Mouse (Mus musculus) bone marrow macrophage, adult 2 months (primary cell): ENCODE data around the gene H2afj. TPM values are rescaled to one million over a fixed set of nuclear protein-coding genes. Genes with fewer than 3 reads are reported as not detected.

ENCODE experiments used
- H3K27ac ChIP-seq: 2 replicates; pipeline ENCODE4 v1.5.1; 2012; ENCODE audit warnings: low read depth, low read length; ENCODE audit not compliant: insufficient read depth
- H3K4me1 ChIP-seq: 2 replicates; pipeline ENCODE4 v1.6.1; 2012; ENCODE audit warnings: low read length; ENCODE audit not compliant: control insufficient read depth, insufficient read depth
- H3K4me3 ChIP-seq: 2 replicates; pipeline ENCODE4 v1.5.1; 2012; ENCODE audit warnings: mild to moderate bottlenecking, low read length, moderate library complexity; ENCODE audit not compliant: insufficient read depth
- CTCF ChIP-seq: IDR thresholded peaks from 2 replicates; pipeline ENCODE4 v1.5.1; 2012; ENCODE audit warnings: low read depth, mild to moderate bottlenecking, low read length, moderate library complexity
- POLR2A ChIP-seq: IDR thresholded peaks from 2 replicates; pipeline ENCODE4 v1.6.1; 2012; ENCODE audit warnings: mild to moderate bottlenecking, low read depth, low read length, borderline replicate concordance
- polyA plus RNA-seq: library from polyadenylated mRNA; stranded (reverse); fragments of >200 nt; gene quantifications from 2 replicates; pipeline ENCODE4 v1.2.4, GENCODE M21; 2012; ENCODE audit not compliant: missing spikeins, insufficient read depth, insufficient read length

The H2afj gene
- polyA plus RNA-seq, 1 experiment: 58.1 TPM

DNA sequence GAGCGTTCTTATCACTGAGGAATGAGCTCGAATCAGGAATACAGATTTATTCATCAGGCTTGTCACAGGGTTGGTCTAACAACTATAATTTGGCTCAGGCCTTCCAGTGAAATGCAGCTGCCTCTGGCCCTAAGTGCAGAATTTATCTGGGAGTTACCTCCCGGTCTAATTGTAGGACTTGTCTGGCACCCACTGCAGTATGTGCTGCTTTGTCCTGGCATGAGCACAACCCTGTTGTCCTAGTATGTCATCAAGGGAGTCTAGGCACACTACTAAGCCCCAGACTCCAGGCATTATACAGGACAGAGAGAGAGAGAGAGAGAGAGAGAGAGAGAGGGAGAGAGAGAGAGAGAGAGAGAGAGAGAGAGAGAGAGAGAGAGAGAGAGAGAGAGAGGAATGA, 29.3 kb downstream of the H2afj start:
- Histone ChIP-seq H3K4me1 (peaks cover 18% of the 10 kb centered on the region), H3K4me3 (no peak overlapping the region), H3K27ac (no peak overlapping the region)
- TF ChIP-seq POLR2A: no peak
- no peak for TF ChIP-seq CTCF

DNA sequence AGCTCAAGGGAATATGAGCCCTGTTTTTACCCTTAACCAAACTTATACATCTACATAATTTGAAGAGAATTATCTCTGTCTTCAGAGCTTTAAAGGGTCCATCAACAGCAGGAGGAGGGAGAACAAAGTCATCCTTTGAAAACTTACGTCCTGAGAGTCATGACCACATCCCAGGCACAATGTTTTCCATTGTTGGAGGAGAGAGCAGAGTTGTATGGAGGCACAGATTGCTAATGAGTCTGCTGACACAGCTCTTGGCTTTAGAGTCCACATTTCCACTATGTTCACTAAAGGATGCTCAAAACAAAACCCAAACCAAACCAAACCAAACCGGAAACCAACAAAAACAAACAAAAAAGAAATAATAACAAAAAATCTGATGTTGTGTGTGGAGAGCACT, 36.9 kb downstream of the H2afj start:
- no peak for TF ChIP-seq POLR2A
- TF ChIP-seq CTCF: no peak
- H3K4me3 ChIP-seq: no peak overlapping the region
- no peaks in the 10 kb centered on the region for H3K4me1 ChIP-seq
- H3K27ac ChIP-seq: no peak overlapping the region

DNA sequence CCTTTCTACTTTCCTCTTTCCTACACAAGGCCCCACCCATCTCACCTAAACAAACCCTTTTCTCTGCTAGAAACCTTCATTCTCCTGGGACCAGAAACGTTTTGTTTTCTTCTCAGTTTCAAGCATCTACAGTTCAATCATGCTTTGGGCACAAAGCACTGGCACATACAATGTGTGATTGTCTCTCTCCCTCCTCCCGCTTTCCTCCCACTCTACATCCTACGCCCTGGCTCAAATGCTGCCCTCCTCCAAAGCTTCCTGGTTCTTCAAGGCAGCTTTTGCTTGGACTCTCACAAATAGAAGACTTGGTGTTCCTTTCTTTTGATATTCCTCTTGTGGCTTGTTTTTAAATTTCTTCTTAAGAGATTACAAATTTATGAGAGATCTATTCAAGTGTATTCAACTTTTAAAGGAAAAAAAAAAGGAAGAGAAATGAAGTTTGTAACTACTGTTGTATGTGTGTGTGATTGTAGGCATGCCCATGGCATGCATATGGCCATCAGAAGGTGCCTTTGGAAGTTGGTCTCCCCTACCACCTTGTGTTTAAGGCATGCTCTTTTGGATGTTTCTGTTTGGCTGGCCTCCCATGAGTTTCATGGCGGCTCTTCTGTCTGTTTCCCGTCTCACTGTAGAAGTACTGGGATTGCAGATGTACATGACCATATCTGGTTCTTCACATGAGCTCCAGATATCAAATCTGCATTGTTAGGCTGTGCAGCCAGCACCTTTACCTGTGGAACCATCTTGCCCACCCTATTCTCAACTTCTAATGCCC, 37.8 kb downstream of the H2afj start:
- TF ChIP-seq CTCF (no peak), POLR2A (no peak)
- H3K4me1 ChIP-seq: no peaks in the 10 kb centered on the region
- no peak overlapping the region for H3K27ac ChIP-seq
- no peak overlapping the region for H3K4me3 ChIP-seq

DNA sequence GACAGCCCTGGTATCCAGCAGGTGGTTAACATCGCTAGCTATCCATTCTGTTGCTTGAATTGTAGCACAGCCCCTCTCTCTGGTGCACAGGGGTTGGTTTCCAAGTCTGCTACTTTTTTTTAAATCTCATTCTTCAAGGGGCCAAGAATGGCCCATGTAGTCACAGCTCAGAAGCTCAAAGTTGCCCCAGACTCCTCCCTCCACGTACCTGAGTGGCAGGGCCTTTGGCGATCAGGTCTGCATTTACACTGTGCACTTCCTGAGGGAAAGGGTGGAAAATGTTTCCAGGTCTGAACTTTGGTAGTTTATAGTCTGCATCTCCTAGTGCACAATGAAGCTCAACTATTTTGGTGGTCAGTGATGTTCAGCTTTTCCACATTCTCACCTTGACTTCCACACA, 39.2 kb downstream of the H2afj start:
- Histone ChIP-seq H3K27ac (no peak overlapping the region), H3K4me3 (no peak overlapping the region), H3K4me1 (no peaks in the 10 kb centered on the region)
- TF ChIP-seq POLR2A (no peak), CTCF (no peak)

DNA sequence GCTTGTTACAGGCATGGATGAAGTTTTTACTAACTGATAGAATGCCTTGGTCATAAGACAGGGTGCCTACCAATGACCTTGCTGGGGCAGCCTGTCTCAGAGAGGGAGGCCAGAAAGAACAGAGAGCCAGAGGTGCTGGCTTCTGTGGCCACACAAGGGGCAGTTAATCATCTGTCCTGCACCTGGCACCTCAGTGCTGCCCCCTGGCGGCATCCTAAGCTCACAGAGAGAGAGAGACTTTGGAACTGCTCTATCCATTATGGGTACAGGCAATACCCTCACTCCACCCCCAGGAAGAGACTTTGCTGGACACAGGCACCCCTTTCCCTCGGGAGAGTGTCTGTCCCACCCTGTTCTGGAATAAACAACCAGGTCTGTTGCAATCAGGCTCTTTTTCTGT, 39.7 kb downstream of the H2afj start:
- H3K4me1 ChIP-seq: no peaks in the 10 kb centered on the region
- H3K4me3 ChIP-seq: no peak overlapping the region
- no peak overlapping the region for H3K27ac ChIP-seq
- peak; percentile 90 for TF ChIP-seq CTCF
- no peak for TF ChIP-seq POLR2A

DNA sequence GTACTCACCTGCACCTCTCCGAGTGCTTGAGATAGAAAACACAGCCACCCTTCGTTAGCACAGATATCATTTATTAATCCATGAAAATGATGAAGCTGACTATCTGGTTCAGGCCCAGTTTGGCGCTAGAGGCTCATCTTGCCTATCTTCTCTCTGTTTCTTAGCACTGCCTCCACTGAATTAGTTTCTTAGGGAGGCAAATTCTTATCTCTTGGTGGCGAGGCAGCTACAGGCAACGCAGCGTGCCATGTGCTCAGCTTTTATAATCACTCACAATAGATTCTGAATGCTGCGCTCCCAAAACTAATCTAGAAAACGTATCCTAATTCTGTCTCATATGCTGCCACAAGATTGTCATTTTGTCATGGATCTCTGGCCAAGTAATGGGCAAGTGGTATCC, 40.4 kb downstream of the H2afj start:
- H3K4me3 ChIP-seq: no peak overlapping the region
- no peaks in the 10 kb centered on the region for H3K4me1 ChIP-seq
- no peak overlapping the region for H3K27ac ChIP-seq
- TF ChIP-seq CTCF (no peak), POLR2A (no peak)

DNA sequence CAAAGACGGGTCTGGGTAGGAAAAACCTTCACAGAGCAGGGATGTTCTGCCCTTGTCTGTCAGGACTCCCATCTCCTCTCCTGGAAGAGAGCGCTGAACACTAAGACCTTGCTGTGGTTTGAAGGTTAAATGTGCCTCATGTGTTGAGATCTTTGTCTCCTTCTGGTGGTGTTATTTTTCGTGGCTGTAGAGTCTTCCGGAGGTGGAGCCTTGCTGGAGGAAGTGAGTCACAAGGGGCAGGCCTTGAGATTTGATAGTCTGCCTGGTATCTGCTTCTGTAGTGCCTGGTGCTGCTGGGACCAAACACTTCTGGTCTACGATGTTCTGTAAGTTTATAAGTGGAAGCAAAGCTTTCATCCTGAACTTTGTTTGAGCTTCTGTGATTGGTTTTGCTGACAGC, 40.9 kb downstream of the H2afj start:
- Histone ChIP-seq H3K4me1 (no peaks in the 10 kb centered on the region), H3K27ac (no peak overlapping the region), H3K4me3 (no peak overlapping the region)
- no peak for TF ChIP-seq CTCF
- TF ChIP-seq POLR2A: no peak

DNA sequence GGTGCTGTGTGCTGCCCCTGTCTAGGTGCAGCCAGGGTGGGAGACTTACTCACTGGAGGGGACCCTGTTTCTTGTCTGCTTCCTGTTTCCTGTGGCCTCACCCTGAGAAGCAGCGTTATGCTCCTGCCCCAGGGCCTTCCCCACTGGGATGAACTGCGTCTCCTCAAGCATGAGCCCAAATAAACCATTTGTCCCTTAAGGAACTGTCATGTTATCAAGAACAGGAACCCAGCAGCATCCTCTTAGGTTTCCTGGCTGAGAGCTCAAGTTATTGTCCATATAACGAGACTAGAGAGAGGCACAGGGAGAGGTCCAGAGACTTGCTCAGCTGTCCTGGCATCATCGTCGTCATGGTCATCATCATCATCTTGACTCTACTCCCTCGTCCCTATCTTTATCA, 42.2 kb downstream of the H2afj start:
- H3K27ac ChIP-seq: no peak overlapping the region
- TF ChIP-seq POLR2A (no peak), CTCF (no peak)
- no peak overlapping the region for H3K4me3 ChIP-seq
- no peaks in the 10 kb centered on the region for H3K4me1 ChIP-seq

DNA sequence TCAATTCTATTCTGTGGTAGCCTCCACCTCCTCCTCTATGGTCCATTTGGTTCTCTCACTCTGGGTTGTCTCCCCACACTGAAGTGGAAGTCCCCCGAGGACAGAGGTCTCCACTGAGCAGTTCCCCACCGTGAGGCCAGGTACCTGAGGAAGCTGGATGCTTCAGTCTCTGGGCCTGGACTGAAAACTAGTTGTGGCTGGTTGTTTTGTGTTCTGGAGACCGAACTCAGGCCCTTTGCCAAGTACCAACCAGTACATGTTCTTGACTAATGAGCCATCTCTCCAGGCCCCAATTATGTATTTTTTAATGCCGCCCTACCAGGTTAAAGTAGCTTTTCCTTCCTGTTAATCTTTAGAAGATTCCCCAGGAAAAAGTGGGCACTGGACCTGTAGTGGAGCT, 44.3 kb downstream of the H2afj start:
- no peak overlapping the region for H3K27ac ChIP-seq
- peaks cover 9% of the 10 kb centered on the region for H3K4me1 ChIP-seq
- no peak overlapping the region for H3K4me3 ChIP-seq
- TF ChIP-seq POLR2A (no peak), CTCF (no peak)

DNA sequence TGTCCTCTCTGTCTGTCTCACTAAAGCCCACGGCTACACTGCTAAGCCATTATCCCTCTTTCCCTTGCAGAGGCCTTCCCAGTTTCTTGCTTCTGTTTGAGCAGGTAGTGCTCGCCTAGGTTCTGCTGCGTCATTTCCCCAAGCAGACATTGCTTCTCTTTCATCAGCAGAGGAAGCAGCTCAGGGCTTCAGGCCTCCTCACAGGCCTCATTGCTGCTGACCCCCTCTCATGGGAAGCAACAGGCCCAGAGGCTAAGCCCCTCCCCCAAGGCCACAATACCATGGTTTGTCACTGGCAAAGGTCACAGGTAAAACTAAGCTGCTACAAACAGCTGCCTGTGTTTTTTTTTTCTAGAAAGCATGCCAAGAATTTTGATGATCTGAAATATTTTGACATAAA, 44.7 kb downstream of the H2afj start:
- Histone ChIP-seq H3K4me3 (no peak overlapping the region), H3K4me1 (peaks cover 9% of the 10 kb centered on the region), H3K27ac (no peak overlapping the region)
- no peak for TF ChIP-seq CTCF
- no peak for TF ChIP-seq POLR2A

DNA sequence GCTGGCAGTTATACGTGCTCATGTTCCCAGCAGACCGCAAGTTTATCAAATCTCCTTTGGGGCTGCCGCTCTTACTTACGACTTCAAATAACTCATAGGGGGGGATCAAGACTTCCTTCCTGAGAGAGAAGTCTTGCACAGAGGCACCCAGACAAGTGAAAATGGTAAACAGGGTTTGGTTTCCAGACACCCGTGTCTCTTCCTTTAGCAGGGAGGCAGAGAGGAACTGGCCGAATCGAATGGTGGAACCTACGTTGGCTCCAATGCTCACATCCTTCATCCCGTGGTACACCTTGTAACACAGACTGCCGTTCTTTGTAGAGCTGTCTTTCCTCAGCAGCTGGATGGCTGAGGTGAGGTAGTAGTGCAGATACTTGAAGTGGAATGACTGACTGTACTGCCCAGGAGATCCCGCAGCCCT, 46.3 kb downstream of the H2afj start:
- Histone ChIP-seq H3K4me1 (peaks cover 9% of the 10 kb centered on the region), H3K27ac (no peak overlapping the region), H3K4me3 (no peak overlapping the region)
- TF ChIP-seq CTCF (no peak), POLR2A (no peak)
